Mouse (Mus musculus) neural tube, embryonic 11.5 days (tissue): ENCODE data around the gene Nucks1. TPM values are rescaled to one million over a fixed set of nuclear protein-coding genes. Genes with fewer than 3 reads are reported as not detected.

ENCODE experiments used
- polyA plus RNA-seq: library from polyadenylated mRNA; unstranded; fragments of >200 nt; fragmentation: Nextera tagmentation; extraction: Ambion mirVana; gene quantifications from 2 replicates; pipeline ENCODE4 v1.2.1, GENCODE M21; 2014

Nucks1 gene
- polyA plus RNA-seq, 1 experiment from 2014 or later, result 50.6 TPM

Other genes with a start within 250 kb of the Nucks1 start
- 0.62 and 0.99 TPM in 2 replicates for gene Rab7b, start 221.8 kb upstream of the Nucks1 start, polyA plus RNA-seq
- gene Slc26a9, start 166.5 kb upstream of the Nucks1 start, polyA plus RNA-seq, result not detected in 2 replicates
- gene Pm20d1, start 113.2 kb upstream of the Nucks1 start, polyA plus RNA-seq, result 0.72 and 2.3 TPM in 2 replicates
- gene Slc41a1, start 83.0 kb upstream of the Nucks1 start, polyA plus RNA-seq, result 9.3 and 10.2 TPM in 2 replicates
- gene Rab29, start 43.3 kb upstream of the Nucks1 start, polyA plus RNA-seq, result 10.3 and 10.4 TPM in 2 replicates
- gene Slc45a3, start 52.4 kb downstream of the Nucks1 start, polyA plus RNA-seq, result 11.8 TPM in 2 replicates
- 18.7 and 21.6 TPM in 2 replicates for gene Elk4, start 97.1 kb downstream of the Nucks1 start, polyA plus RNA-seq
- gene Mfsd4a, start 157.5 kb downstream of the Nucks1 start, polyA plus RNA-seq, result 10.7 and 12.6 TPM in 2 replicates
- 1.9 TPM in 2 replicates for gene Cdk18, start 229.2 kb downstream of the Nucks1 start, polyA plus RNA-seq